Mouse (Mus musculus) megakaryocyte, adult 5-6 weeks (primary cell): ENCODE results near the gene Pcnp. TPM values are rescaled to one million over a fixed set of nuclear protein-coding genes. Genes with fewer than 3 reads are reported as not detected.

Experiments
- ATAC-seq: 2 replicates; pipeline ENCODE4 v1.8.0; 2016; ENCODE audit warnings: mild to moderate bottlenecking, inconsistent platforms; ENCODE audit not compliant: poor library complexity, severe bottlenecking
- total RNA-seq, 2 experiments: library from RNA; stranded (forward) in 1 of 2; stranded (reverse) in 1 of 2; fragments of 153-499, 151-499 nt in 1 of 2; fragments of 221-1000, 200-1000 nt in 1 of 2; gene quantifications; 2 replicates each; pipeline versions ENCODE4 v1.2.3 to v1.2.4; 2015 to 2017

Pcnp gene
- total RNA-seq, 2 experiments from 2014 or later = 85.2 to 104 TPM

DNA sequence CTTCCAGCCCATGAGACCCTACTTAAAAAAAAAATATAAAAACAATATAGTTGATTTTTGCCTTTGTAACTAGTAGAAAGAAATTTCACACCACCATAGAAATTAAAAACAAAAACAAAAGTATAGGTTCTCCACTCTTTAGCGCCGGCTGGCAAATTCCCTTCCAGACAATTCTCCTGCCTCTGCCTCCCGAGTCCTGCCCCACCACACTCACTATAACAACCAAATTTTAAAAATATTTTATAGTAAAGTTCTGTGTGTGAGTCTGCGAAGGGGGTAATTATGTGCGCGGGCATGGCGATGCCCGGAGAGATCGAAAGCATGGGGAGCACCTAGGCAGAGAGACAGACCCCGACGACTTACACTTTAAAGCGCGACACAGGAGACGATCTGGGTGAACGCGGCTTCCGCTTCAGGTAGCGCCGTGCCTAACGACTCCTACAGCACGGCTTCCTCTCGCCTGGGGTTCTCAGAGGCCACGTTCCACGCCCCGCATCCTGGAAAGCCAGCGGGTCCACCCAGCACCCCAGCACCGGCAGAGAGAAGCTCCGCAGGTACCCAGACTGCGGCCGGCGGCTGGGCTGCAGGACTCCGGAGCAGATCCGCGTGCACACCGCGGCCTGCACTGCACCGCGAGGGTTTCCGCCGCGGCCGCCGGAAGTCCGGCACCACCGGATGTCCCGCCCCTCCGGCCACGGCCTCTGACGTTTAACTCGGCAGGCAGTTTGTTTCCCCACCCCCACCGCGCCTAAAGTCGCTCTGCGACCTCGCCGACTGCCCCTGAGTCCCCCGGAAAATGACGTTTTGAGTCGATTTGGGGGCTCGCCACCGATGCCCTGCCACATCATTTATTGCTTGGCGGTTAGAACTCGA, 7.8 kb upstream of the Pcnp start, which contains the start of gene Trmt10c:
Gene Trmt10c, minus strand, starts transcription at position 682 of the 873 bp plus-strand sequence.
- peak; percentile 100 for ATAC-seq

DNA sequence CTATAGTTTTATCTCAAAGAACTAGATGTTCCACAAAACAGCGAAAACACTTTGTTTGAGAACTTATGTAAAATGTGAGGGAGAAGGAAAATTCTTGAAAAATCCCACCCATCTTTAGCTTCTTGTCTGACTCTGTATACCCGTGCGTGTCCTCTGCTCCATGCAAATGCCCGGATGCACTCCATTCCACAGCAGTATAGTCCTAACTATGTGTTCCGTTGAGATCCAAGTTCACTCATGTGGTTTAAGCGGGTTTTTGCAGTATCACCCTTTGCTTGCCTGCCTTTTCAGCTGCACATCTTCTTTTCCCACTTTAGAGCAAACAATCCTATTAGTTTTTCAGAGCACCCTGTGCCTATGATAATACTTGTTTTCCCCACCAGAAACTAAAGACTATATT, 7.0 kb upstream of the Pcnp start:
- ATAC-seq = no peak

GRCm38 (mm10) chr16:56034566-56034965, 5.0 kb upstream of the Pcnp start:
- ATAC-seq = no peak

DNA sequence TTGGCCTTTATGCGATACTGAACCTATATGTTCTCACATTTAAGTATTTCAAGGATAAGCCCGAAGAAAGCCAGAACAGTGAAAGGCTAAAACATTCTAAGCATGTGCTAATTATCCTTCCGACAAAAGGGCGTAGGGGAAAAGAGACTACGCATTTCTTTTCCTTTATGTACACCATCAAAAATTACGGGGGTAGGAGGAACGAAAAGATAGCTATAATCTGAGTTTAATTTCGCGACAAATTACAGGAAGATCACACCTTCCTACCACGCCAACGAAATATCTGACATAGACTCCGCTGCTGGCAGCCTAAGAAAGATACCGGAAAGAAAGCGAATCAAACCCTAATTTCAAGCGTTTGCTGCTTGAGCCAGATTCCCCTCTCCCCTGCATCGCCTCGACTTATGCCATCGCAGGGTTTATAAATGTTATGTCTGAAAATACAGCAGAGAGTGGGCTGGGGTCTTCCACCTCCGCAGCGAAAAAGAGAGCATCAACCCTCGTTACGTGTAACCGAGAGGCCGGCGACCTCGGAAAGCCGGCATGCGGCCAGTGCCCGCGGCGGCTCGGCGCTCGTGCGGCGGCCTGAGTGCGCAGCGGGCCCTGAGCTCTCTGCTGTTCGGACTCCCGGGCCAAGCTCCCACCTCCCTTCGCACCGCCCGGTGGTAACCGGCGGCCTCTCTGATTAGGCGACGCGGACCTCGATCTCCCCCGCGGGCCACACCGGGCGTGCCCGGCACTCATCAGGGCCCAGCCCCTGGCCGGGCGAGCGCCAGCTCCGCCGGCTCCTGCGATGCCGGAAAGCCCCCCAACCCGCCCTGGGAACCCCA, 602 bp downstream of the Pcnp start:
- ATAC-seq = peak; percentile 23

DNA sequence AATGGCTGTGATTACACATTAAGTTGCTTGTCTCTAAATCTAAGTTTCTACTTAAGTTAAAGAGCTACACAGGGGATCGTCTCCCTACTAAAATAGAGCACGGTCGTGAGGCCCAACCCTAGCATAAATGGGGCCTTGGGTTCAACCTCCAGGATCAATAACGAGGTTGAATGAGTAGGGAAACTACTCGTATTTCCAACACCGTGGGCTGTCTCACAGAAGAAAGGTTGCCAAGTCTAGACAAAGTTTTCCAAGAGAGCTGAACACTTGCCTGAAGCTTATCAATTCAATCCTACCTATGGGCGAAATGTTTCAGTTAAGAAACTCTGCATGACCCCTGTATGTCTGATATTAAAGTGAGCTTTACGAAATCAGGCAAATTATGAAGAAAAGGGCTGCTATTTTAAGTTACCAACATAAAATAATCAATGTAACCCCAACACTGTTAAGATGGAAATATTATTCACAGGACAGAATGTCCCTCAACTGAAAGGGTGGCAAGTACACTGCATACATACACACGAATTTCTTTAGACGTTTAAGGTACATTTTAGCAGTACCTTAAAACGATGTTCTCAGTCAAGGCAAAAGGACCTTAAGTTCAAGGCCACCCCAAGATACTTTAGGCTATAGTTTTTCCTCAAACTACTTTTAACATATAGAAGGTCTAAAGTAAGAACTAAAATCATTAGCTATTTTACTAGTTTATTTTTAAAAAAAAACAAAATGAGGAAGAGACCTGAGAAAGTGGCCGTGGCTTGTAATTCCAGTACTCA, 1.5 kb downstream of the Pcnp start:
- no peak for ATAC-seq

- ATAC-seq = no peak
These were observed 9.9 kb downstream of the Pcnp start for GRCm38 (mm10) chr16:56019660-56020059.

- ATAC-seq = no peak
These were observed 15.5 kb downstream of the Pcnp start for GRCm38 (mm10) chr16:56014076-56014475.

DNA sequence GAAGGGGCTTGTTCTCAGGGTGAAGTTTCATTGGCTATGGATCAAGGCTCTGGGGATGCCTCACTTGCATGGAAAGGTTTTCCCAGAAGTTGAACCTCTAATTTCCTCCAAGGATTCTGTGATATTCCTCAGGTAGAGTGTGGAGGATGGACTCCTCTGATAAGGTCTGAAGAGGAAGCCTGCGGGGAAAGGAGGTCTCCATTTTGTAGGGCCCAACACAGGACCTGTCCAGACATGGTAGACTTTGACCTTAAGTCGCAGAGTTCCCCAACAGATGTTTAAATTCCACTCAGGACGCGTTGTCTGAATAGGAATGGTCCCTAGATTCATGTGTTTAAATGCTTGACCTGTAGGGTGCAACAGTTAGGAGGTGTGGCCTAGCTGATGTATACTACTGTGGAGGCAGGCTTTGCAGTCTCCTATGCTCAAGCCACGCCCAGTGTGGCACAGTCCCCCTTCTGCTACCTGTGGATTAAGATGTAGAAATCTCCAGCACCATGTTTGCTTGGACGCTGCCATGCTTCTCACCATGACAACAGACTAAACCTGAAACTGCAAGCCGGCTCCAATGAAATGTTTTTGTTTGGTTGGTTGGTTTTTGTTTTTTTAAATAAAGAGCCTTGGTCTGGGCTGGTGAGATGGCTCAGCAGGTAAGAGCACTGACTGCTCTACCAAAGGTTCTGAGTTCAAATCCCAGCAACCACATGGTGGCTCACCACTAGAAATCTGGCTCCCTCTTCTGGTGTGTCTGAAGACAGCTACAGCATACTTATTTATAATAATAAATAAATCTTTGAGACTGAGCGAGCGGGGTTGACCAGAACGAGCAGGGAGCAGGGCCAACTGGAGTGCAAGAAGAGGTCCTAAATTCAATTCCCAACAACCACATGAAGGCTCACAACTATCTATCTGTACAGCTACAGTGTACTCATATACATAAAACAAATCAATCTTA, 16.5 kb downstream of the Pcnp start:
- 0 out of 2 replicates have a peak, but pooled peaks have one; percentile 27 for ATAC-seq

- no peak for ATAC-seq
These were observed 20.7 kb downstream of the Pcnp start for GRCm38 (mm10) chr16:56008862-56009261.

DNA sequence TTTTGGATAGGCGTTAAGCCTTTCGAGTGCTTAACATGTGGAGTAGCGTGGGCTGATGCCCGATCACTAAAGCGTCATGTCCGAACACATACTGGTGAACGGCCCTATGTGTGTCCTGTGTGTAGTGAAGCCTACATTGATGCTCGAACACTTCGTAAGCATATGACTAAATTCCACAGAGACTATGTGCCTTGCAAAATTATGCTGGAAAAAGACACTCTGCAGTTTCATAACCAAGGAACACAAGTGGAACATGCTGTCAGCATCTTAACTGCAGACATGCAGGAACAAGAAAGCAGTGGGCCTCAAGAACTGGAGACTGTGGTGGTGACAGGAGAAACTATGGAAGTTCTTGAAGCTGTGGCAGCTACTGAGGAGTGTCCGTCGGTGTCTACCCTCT, 22.7 kb downstream of the Pcnp start:
- no peak for ATAC-seq

GRCm38 (mm10) chr16:55994235-55994634, 35.3 kb downstream of the Pcnp start:
- peak; percentile 82 for ATAC-seq

- ATAC-seq = peak; percentile 84
These were observed 39.2 kb downstream of the Pcnp start for GRCm38 (mm10) chr16:55990311-55990710.

DNA sequence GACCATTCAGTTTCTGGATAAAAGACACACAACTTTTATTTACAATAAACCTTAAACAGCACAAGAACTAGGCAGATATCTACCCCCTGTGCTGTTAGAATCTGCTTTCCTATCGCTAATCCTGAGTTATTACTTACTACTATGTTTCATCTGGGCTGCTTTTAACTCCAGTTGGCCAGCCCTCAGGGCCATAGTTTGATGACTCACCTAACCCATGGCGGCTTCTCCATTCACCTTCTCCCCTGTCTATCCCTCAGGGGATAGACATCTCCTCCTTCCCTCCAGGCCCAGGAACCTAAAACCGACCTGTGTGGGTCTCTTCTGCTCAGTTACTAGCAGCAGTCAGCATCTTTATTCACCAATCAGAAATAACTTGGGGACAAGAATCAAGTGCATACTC, 43.5 kb downstream of the Pcnp start:
- no peak for ATAC-seq

DNA sequence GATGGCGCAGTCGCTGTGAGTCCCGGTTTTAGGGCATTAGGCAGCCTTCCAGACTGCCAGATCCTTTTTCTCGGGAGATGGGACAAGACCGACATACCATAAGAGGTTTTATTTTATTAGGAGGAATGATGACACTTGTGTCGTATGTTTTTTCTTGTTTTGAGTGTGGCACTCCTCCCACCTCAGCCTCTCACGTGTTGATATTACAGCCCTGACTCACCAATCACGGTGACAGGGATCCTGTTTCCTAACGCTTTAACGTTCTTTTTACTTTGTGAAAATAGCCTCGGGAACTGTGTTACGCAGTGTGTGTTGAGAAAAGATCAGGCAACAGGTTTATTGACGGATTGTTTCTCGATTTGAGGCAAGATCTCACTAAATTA, 54.6 kb downstream of the Pcnp start:
- ATAC-seq = peak; percentile 49

GRCm38 (mm10) chr16:55974256-55974902, 55.2 kb downstream of the Pcnp start:
- ATAC-seq = peak; percentile 77

DNA sequence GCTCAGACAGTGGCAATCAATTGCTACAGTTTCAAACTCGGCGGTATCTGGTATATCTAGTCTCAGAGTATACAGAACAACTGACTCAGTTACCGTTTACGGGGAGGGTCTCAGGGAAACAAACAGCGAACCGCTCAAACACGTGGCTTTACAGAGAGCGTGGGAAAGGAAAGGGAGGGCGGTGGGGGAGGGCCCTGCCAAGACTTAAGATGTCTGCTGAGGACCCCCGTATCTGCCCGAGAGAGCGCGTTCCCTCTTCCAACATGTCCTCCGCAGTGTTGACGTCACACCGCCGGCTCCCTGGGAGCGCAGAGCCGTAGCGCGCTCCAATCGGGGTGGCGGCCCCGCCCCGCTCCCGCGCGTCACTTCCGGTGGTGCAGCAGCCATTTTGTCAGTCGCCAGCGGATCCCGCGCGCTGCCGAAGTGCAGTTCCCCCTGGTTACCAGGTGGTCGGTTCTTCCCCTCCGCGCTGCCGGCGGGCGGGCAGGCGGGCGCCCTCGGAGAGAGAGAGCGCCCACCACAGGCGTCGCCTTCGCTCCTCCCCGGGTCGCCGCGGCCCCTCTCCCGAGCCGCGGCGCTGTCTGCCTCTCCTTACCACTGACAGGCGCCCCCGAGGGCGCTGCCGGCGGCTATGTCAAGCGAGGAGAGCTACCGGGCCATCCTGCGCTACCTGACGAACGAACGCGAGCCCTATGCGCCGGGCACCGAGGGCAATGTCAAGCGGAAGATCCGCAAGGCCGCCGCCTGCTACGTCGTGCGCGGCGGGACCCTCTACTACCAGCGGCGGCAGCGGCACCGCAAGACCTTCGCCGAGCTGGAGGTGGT, 55.9 kb downstream of the Pcnp start, which contains the start of gene Zbtb11:
Gene Zbtb11, plus strand, starts transcription at position 453 of the 825 bp plus-strand sequence.
- ATAC-seq = peak; percentile 78

DNA sequence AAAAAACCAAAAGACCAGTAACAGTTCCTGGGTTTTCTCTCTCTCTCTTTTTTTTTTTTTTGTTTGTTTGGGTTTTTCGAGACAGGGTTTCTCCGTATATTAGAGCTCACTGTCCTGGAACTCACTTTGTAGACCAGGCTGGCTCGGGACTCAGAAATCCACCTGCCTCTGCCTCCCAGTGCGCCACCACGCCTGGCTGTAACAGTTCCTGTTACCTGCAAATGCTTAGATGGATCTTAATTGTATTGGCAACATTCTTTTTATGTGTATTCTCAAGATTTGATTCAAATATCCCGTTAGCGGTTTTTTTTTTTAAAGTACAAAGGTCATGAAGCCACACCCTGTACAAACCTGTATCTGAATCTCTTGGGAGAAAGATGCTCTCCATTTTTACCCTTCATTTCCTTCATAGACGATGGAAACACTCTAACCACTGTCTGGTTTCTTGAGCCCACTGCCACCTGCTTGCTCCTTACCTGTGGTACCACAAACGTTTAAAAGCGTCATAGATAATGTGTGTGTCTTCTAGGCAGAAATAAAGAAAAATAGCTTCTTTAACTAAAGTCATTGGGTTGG, 56.8 kb downstream of the Pcnp start:
- no peak for ATAC-seq
